Mouse (Mus musculus) right cerebral cortex, postnatal 25 days (tissue): ENCODE measurements around the gene Tbl1xr1.

Experiments used
- DNase-seq: peaks from one replicate; pipeline ENCODE4 v3.0.0; 2022

The Tbl1xr1 gene

GRCm38 (mm10) chr3:22090431-22091265 is 14.2 kb downstream of the Tbl1xr1 start:
- DNase-seq, result no peak

- DNase-seq, result no peak
Measured at GRCm38 (mm10) chr3:22091266-22091550, 14.8 kb downstream of the Tbl1xr1 start.

DNA sequence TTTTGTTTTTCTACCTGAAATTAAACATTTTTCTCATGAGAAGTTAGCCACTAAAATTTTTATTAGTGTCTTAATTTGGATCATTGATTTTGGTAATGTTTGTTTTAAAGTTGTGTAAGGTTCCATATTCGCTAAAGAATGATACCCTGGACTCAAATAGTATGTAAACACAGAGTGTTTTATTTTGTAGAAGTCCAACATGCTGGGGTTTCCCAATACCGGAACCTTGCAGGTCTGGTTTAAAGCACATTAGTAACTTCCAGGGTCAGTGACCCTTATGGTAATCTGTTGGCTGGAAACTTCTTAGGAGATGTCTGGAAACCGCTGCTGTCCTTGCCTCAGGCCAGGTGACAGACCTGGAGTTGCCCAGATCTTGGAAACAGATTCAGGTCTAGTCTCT is 15.2 kb downstream of the Tbl1xr1 start:
- DNase-seq, result no peak

DNA sequence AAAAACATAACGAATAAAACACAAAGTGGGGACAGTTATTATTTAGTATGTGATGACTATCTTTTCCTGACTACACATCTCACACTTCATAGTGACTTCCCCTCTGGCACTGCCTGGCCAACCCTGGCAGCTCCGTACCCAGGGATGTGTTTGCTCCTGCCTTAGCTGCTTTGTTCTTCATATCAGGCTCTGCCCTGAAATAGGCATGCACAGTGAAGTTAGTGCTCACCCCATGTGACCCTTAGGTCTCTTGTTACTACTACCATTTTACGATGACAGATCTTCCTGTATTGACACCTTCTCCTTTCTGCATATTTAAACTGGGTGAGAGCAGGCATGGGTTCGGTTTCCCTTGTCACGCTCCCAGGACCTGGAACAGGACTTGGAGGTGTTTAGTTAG is 16.3 kb downstream of the Tbl1xr1 start:
- DNase-seq, result no peak

- DNase-seq, result no peak
Measured at GRCm38 (mm10) chr3:22103986-22104515, 27.6 kb downstream of the Tbl1xr1 start.

DNA sequence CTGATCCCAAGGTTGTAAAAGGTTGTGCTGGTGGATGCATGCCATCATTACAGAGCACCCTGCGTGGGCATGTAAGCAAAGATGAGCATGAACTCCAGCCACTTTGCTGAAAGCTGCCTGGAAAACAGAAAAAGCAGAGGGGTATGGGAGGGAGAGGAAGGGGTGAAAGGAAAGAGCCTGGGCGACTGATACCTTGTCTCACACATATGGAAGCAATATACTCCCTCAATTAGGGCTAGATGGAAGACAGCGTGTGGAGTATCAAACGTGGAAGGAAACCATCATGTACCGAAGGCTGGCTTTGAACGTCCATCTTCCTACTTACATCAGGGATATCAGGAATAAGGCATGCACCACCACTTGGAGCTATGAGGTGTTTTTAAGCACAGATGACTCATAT is 29.0 kb downstream of the Tbl1xr1 start:
- DNase-seq, result no peak

- no peak for DNase-seq
Measured at GRCm38 (mm10) chr3:22108013-22108412, 31.6 kb downstream of the Tbl1xr1 start.

GRCm38 (mm10) chr3:22109651-22110050 is 33.2 kb downstream of the Tbl1xr1 start:
- no peak for DNase-seq

DNA sequence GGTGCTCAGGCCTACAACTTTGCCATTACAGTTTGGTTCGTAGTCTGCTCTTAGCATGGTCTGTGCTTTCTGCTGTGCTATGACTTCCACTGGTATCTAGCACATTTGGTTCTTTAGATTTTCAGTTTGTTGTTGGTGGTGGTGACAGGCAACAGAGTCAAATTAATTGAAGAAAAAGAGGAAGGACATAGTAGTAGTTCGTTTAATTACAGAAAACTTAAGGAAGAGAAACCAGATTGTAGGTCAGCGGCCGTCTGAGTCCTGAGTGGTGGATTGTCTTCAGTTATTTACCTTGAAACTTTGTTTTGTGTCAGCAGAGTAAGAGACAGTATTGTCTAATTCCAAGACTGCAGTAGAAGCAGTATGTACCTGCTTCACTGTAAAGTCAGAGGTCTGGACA is 37.3 kb downstream of the Tbl1xr1 start:
- no peak for DNase-seq

DNA sequence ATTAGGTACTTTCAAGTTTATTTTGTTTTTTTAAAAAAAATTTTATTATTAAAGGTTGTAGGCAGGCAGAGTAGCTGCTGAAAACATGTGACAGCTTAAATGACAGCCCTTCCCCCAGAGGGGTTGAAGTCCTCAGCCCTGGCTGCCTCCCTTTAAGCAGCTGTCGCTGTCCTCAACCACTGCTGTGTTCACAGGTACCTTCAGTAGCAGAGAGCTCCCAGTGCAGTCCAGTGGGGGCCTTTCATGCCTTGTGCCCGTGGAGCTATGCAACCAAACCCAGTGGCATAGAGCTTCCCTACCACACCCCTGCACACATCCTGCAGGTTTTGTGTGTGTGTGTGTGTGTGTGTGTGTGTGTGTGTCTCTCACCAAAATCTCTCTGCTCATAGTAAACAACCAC is 38.8 kb downstream of the Tbl1xr1 start:
- no peak for DNase-seq

DNA sequence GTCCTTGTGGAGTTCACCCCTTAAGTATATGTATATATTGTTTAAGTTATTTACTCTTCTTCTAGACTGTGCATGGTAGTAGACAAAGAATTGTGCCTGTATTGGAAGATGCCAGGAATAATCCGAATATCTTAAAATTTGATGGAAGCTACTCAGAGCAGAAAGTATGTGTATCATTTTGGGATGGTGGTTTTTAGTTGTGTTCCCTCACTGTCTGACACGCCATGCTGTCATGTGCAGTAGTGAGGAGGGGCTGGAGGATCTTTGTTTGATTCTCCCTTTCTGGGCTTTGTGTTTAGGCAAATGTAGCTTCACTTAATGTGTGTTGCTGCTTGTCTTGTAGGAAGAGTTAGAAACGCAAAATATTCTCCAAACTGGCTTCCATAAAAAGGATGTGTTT is 39.2 kb downstream of the Tbl1xr1 start:
- no peak for DNase-seq

GRCm38 (mm10) chr3:22116188-22116587 is 39.7 kb downstream of the Tbl1xr1 start:
- DNase-seq, result no peak

DNA sequence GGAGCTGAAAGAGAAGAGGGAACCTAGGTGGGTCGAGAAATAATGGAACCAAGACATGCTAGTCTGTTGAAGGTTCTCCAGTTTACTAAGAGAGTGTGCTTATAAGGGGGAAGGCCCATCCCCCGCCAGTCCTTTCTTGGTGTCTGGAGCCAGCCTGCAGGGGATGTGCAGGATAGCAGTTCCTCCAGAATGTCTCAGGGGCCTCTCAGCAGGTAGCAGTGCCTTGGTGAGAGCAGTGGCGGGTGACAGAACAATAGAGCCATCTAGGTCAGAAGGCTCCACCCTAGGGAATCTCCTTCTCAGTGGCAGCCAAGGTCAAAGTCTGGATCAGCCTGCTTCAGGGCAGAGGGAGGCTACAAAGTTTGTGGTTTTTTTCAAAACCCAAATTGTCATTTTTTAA is 45.3 kb downstream of the Tbl1xr1 start:
- no peak for DNase-seq

DNA sequence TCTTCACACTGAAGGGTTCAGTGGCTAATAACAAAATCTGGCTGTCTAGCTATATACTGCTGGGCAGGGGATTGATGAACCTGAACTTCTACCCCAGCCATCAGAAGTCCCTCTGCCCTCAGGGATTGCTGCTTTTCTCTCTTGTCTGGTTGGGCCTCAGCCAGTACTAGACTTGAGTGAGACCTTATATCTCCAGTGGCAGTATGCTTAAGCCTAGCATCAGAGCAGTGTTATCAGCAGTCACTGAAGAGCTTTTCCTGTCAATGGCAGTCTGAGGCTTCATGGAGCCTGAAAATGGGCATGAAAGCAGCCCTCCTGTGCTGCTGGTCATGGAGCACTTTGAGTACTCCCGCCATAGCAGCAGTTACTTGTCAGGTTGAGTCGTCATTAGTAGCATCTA is 46.7 kb downstream of the Tbl1xr1 start:
- DNase-seq, result no peak

- DNase-seq, result no peak
Measured at GRCm38 (mm10) chr3:22126251-22126826, 49.9 kb downstream of the Tbl1xr1 start.

DNA sequence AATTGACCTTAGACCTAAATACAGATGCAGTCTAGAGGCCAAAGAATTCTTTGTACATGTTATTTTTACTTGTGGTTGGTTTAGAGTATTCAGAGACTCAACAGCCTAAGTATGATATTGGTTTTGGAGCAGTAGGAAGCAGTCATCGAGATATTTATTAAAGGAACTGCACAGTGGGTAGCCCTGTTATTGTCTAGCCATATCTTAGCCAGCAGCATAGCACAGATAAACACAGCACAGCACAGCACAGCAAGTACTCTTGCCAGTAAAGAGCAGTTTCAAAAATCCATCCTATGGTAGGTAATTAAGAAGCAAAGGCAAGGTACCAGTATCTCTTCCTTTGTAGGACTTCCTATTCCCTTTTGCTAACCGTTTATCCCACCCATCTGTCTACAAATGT is 54.8 kb downstream of the Tbl1xr1 start:
- no peak for DNase-seq

DNA sequence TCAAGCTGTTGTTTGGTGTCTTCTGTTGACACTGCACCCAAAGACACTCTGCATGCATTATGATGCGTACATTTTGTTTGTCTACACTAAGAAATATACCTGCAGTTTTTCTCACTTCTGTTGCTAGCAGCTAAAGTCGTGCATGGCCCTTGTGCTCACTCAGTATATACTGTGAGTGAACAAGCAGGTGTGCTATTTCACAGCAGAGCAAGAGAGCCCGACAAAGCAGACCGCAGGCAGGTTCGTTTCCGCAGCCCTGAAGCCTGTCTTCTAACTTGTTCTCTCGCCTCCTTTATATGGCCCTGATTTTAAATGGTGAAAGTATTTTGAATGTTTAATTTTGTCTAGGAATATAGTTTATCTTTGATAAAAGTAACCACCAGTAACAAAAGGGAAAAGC is 57.2 kb downstream of the Tbl1xr1 start:
- no peak for DNase-seq

- no peak for DNase-seq
Measured at GRCm38 (mm10) chr3:22137793-22138579, 61.5 kb downstream of the Tbl1xr1 start.

- DNase-seq, result no peak
Measured at GRCm38 (mm10) chr3:22138580-22139099, 62.2 kb downstream of the Tbl1xr1 start.

DNA sequence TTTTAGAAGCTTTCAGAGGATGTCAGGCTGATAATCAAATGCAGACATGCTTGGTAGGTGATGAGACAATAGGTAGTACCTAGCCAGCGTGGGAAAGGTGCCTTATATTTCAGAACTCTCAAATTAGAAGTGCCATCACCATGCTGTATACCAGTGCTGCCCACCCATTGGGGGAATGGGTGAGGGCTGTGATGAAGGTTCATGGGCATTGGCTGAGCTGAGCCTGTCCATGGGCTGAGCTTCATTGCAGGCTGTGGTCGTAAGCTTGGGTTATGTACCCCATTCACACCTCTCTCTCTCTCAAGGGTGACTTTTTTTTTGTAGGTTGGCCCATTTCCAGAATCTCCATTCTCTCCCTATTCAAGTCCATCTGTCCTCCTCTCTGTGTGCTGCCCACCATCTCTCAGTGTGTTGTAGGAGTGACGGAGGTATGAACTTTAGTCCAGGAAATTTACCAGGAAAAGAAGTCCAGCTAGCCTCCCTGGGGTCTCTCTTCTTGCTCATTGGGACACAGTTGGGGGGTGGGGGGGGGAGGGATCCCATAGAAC is 63.7 kb downstream of the Tbl1xr1 start:
- DNase-seq, result no peak

GRCm38 (mm10) chr3:22141984-22142719 is 65.7 kb downstream of the Tbl1xr1 start:
- no peak for DNase-seq

- DNase-seq, result no peak
Measured at GRCm38 (mm10) chr3:22142846-22143641, 66.6 kb downstream of the Tbl1xr1 start.
